Mouse (Mus musculus) kidney, adult 11 months (tissue): Measurements from ENCODE around the gene Wdr3.

ENCODE experiments used
- DNase-seq: peaks from one replicate; pipeline ENCODE4 v3.0.0; 2022

The Wdr3 gene

GRCm38 (mm10) chr3:100162315-100163105, at the start of gene Wdr3, which contains the start of gene Gdap2:
Gene Wdr3, minus strand, starts transcription at chr3:100162407.
Gene Gdap2, plus strand, starts transcription at chr3:100162381.
- peak; percentile 92 for DNase-seq

- no peak for DNase-seq
Measured at GRCm38 (mm10) chr3:100206973-100207372, 44.8 kb upstream of the Wdr3 start.

DNA sequence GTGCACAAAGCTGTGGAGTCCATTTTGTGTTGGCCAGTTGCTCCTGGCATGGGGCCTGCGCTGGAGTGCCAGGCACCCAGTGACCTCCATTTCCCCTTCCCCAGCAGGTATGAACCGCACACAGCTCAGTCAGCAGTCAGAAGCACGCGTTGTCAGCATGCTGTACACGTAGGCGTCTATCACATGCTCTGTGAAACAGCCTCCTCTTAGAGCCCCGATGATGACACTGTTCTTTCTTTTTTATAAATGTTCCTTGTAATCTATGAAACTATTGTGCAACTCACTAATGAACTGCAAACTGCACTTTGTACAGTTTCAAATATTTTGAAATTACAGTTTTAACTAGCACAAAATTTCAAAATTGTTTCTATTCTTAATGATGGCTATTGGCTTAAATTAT, 39.3 kb upstream of the Wdr3 start:
- DNase-seq: no peak

DNA sequence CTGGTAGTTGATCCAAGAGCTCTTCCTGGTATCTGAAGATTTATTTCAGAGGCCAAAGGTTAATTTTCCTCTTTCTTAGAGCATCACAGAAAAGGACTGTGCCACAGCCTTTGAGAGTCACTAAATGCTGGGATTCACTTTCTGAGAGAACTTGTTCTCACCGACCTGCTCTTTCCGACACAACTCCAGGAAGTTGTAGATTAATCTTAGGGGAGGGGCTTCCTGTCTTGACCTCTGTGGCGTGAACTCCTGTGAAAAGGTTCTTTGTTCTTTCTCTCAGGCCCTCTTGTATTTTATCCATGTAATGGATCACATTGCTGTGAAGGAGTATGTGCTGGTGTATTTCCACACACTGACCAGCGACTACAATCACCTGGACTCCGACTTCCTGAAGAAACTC, 32.0 kb upstream of the Wdr3 start:
- no peak for DNase-seq

GRCm38 (mm10) chr3:100189861-100190260, 27.7 kb upstream of the Wdr3 start:
- no peak for DNase-seq

GRCm38 (mm10) chr3:100189444-100189843, 27.2 kb upstream of the Wdr3 start:
- peak; percentile 19 for DNase-seq

GRCm38 (mm10) chr3:100180471-100180870, 18.3 kb upstream of the Wdr3 start:
- DNase-seq: no peak

GRCm38 (mm10) chr3:100176031-100176430, 13.8 kb upstream of the Wdr3 start:
- no peak for DNase-seq

DNA sequence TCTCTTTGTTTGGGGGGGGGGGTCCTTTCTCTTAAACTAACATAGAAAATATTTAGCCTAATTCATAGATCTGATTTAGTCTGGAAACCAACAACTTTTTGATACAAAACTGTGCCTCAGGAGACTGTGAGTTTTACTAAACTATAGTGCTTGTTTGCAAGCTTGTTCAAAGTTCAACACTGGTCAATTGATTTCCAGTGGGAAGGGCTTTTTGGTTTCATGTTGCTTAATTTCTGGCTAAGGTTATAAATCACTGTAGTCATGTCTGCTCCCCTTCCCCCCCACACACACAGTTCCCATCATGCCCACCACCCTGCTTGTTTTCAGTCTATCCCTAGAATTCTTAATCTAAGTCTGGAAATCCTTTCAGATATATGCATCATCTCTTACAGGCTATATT, 2.8 kb upstream of the Wdr3 start:
- no peak for DNase-seq

- no peak for DNase-seq
Measured at GRCm38 (mm10) chr3:100163556-100163955, 1.3 kb upstream of the Wdr3 start.

DNA sequence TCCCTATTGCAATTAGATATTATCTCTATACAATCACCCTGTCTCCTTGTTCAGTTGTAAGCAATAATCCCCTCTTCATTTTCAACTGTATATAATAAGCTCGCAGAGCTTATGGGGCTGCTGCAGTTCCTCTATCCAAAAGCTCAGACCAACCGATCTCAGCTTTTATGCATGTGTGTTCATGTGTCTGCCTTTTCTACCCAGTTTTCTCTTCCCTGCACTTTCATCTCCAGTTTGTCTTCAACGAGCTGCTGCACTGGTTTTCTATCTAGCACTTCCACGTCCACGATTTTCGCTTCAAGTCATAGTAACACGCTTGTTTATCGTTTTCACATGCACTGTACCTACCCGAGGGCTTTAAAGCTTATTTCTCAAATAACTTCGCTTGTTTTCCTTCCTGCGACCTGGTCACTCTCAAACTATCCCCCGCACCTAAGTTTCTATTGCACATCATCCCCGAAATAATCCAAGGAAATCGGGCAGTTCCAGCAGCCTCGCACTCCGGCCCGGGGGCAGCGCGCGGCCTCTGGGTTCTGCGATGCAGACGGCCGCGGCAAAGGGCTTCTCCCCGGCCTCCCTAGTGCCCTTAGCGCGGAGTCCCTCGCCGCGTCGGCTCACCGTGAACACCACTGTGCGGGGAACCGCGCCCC, 417 bp downstream of the Wdr3 start:
- DNase-seq: no peak

- DNase-seq: no peak
Measured at GRCm38 (mm10) chr3:100160682-100161445, 1.3 kb downstream of the Wdr3 start.

DNA sequence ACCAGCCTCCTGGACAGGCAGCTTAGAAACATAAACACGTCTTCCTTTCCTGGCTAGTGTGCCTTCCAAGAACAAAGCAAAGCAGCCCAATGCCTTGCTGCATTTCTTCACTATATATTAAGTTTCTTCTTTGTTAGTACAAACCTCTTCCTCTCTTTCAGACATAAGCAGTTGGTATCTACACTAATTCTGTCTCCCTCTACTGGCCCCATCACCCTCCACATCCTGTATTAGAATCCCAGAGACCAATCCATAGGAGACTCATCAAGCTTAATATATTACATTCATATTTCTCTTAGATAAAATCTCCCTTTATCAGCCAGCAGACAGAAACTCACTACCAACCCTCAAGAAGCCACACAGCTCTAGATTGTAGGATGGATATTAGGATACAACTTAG, 39.8 kb downstream of the Wdr3 start:
- no peak for DNase-seq

DNA sequence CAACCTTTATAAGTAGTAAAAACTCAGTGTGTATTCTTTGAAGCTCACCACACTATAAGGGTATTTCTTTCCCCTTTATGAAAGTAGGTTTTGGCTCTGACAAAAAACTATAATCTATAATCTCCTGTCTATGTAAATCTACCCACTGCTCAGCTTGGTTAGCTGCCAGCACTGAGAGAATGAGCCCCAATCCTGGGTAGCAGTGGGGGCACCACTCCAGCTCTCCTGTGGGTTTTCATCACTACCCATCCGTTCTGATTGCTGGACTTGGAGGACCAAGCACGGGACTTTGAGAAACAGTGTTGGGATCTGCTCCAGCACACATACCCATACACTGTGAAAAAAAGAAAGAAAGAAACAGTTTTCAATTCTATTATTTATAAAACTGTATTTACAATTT, 40.2 kb downstream of the Wdr3 start:
- DNase-seq: no peak

DNA sequence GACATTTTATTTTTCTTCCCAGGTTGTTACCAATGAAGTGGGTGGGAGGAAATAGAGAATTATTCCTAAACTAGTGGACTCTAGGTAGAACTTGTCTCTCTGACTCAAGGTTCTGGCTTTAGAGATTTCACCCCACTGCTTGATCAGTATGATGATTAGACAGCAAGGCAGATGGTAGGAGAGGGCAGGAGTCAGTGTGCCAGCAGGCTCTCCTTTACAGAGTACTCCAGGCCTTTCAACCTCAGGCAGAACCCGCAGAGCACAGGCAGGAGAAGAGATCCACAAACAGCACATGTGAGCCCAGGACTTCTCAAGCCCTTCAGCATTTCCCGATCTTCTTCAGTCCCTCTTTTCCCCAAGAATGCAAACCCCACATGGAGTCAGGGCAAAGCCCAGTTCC, 43.5 kb downstream of the Wdr3 start:
- no peak for DNase-seq

- DNase-seq: no peak
Measured at GRCm38 (mm10) chr3:100106736-100107135, 55.5 kb downstream of the Wdr3 start.

DNA sequence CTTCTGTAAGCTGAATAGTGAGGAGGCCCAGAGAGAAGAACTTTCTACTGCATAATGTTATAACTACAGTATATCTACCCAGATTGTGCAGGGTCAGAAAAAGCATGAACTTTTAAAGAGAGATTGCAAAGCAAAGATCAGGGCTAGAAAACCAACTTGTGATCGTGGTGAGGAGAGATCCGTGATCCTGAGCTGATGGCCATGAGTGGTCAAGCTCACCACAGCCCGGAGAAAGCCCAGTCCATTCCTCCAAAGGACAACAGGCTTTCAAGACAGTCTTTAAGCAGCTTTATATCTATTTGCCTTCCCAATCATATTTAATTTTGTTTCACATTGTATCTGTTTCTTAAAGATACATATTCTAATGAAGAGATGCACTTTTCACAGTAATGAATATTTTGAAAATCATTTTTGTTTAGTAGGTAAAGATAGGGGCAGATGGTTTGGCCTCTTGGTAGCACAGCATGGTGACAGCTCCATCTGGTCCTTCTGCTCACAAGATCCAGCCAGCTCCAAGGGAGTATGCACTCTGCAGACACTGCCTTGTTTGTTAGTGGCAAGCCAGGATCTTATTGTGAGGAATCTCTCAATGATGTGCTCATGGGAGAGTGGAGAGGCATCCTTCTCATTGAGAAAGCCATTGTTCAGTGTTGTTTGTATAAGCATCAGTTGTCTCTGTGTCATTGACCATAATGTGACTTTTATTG, 59.7 kb downstream of the Wdr3 start:
- no peak for DNase-seq
